Mouse (Mus musculus) bone marrow macrophage, adult 2 months (primary cell): Measurements from ENCODE around the gene Tie1.

Source experiments
- CTCF ChIP-seq: IDR thresholded peaks from 2 replicates; pipeline ENCODE4 v1.5.1; 2012; ENCODE audit warnings: low read depth, mild to moderate bottlenecking, low read length, moderate library complexity
- POLR2A ChIP-seq: IDR thresholded peaks from 2 replicates; pipeline ENCODE4 v1.6.1; 2012; ENCODE audit warnings: mild to moderate bottlenecking, low read depth, low read length, borderline replicate concordance

DNA sequence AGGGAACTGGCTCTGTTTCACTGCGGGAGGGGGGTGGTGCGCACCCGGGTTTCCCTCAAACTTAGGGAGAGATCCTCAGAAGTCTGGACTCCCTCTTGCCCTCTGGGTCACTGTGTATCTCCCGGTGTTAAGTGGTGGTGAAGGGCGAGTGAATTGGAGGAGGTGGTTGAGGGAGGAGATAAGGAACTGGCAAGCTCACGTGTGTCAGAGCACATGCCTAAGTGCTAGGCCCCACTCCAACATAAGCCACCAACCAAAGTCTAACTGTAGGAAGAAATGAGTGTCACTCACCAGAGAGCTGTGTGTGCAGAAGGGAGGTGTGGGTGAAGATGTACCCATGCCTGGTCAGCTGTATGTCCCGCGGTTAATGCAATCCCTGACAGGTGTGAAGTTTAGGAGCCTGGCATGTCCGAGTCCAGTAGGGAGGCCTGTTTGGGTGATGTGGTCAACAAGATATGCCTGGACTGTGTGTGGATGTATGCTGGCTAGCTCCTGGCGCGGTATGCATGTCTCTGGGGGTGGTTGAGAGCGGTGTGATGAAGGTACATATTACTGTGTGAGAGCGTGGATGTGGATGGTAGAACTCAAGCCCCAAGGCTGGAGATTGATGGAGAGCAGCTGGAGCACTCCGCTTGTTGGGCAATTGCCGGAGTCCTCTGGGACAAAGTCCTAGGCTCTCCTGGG lies 61.2 kb downstream of the Tie1 start:
- TF ChIP-seq POLR2A, result no peak
- no peak for TF ChIP-seq CTCF
